11 mouse cellular contexts compared by ENCODE assay signal in genomic region chr5:134933281-134933680, GRCm38 (mm10). TPM values are rescaled to one million over a fixed set of nuclear protein-coding genes. Genes with fewer than 3 reads are reported as not detected.
DNase-seq lines count a peak whose midpoint lies in the region; ATAC-seq and TF ChIP-seq lines count a peak whose summit lies in the region.
"Had no signal": no experiment of that assay in that cellular context is flagged by ENCODE, and none has a peak within 500 bp of the region (broad histone marks: within the 10 kb centered on the region; RNA-seq: fewer than 3 reads in every experiment).

No protein-coding gene starts in this region.

- TF ChIP-seq CTCF in stomach, postnatal 0 days (IDR thresholded peaks at IDR 0.05; ENCODE audit: low read depth) = no peak

- peak overlapping the region; percentile 94; the same call in 1 of the 2 replicates for H3K4me2 ChIP-seq in midbrain, embryonic 12.5 days (replicated peaks)
- no peak overlapping the region for H3K4me2 ChIP-seq in midbrain, embryonic 11.5 days
- H3K4me2 ChIP-seq in intestine, embryonic 16.5 days (ENCODE audit: low read depth, low read length) = peak overlapping the region; percentile 85
- no peak overlapping the region for H3K4me2 ChIP-seq in stomach, postnatal 0 days (replicated peaks; ENCODE audit: low read depth)

- WGBS in midbrain, embryonic 12.5 days = 96% methylated on average over 8 of the region's 8 CpGs
- 93% methylated on average over 8 of the region's 8 CpGs for WGBS in midbrain, embryonic 11.5 days
- 93% methylated on average over 8 of the region's 8 CpGs for WGBS in intestine, embryonic 16.5 days
- 87% methylated on average over 8 of the region's 8 CpGs for WGBS in stomach, postnatal 0 days

- H3K9ac ChIP-seq in midbrain, embryonic 12.5 days (replicated peaks) = no peak overlapping the region
- no peak overlapping the region for H3K9ac ChIP-seq in midbrain, embryonic 11.5 days (ENCODE audit: low read length)
- H3K9ac ChIP-seq in intestine, embryonic 16.5 days (ENCODE audit: low read depth, low read length) = no peak overlapping the region
- H3K9ac ChIP-seq in stomach, postnatal 0 days (ENCODE audit: low read length) = 0 out of 2 replicates have a peak overlapping the region, but pooled peaks have one; percentile 80

- peak; percentile 9 for DNase-seq in cerebellum, adult 9-11 months
- no peak for DNase-seq in cerebellum, postnatal 4 days (ENCODE audit: low spot score in 2 of 2)
- DNase-seq in midbrain, embryonic 11.5 days (ENCODE audit: low spot score, missing footprints) = no peak
- no peak for DNase-seq in stomach, postnatal 0 days (ENCODE audit: low spot score)
- DNase-seq in gastrocnemius, postnatal 14 days = no peak

- TF ChIP-seq EP300 in stomach, postnatal 0 days (optimal IDR thresholded peaks at IDR 0.05) = no peak

- H3K27me3 ChIP-seq in midbrain, embryonic 12.5 days = no peaks in the 10 kb centered on the region
- no peaks in the 10 kb centered on the region for H3K27me3 ChIP-seq in midbrain, embryonic 11.5 days (ENCODE audit: control insufficient read depth, insufficient read depth, low read length)
- H3K27me3 ChIP-seq in intestine, embryonic 16.5 days (replicated peaks; ENCODE audit: control insufficient read depth, insufficient read depth, low read length) = no peaks in the 10 kb centered on the region
- no peaks in the 10 kb centered on the region for H3K27me3 ChIP-seq in stomach, postnatal 0 days (ENCODE audit: control insufficient read depth, insufficient read depth, low read length)

- ATAC-seq in midbrain, embryonic 12.5 days (ENCODE audit: low FRiP score, low read depth) = no peak
- no peak for ATAC-seq in midbrain, embryonic 11.5 days (ENCODE audit: low FRiP score)
- no peak for ATAC-seq in intestine, embryonic 16.5 days
- no peak for ATAC-seq in stomach, postnatal 0 days (ENCODE audit: low FRiP score, low TSS enrichment)
- ATAC-seq in megakaryocyte progenitor cell, adult 5-6 weeks (replicated peaks; ENCODE audit: poor library complexity) = no peak

- H3K36me3 ChIP-seq in midbrain, embryonic 12.5 days = no peaks in the 10 kb centered on the region
- no peaks in the 10 kb centered on the region for H3K36me3 ChIP-seq in midbrain, embryonic 11.5 days (ENCODE audit: control insufficient read depth, insufficient read depth, low read length)
- H3K36me3 ChIP-seq in intestine, embryonic 16.5 days (ENCODE audit: control insufficient read depth, insufficient read depth, low read length) = 0 out of 2 replicates have a peak, but pooled peaks cover 6% of the 10 kb centered on the region
- no peaks in the 10 kb centered on the region for H3K36me3 ChIP-seq in stomach, postnatal 0 days (ENCODE audit: control insufficient read depth, insufficient read depth, low read length)

- H3K27ac ChIP-seq in midbrain, embryonic 12.5 days (replicated peaks) = no peak overlapping the region
- H3K27ac ChIP-seq in midbrain, embryonic 11.5 days (ENCODE audit: low read depth, low read length) = no peak overlapping the region
- no peak overlapping the region for H3K27ac ChIP-seq in intestine, embryonic 16.5 days (ENCODE audit: low read length)
- H3K27ac ChIP-seq in stomach, postnatal 0 days (replicated peaks) = no peak overlapping the region

- intact Hi-C loops in gastrocnemius, postnatal 14 days (cut with DNase I; ENCODE audit: low total_unique reads) = no loop called here

- no peak overlapping the region for H3K4me3 ChIP-seq in midbrain, embryonic 12.5 days
- no peak overlapping the region for H3K4me3 ChIP-seq in midbrain, embryonic 11.5 days (ENCODE audit: low read depth, low read length)
- H3K4me3 ChIP-seq in intestine, embryonic 16.5 days (ENCODE audit: low read length) = no peak overlapping the region
- no peak overlapping the region for H3K4me3 ChIP-seq in stomach, postnatal 0 days (ENCODE audit: low read depth, low read length)

- H3K9me3 ChIP-seq in midbrain, embryonic 12.5 days = no peaks in the 10 kb centered on the region
- no peaks in the 10 kb centered on the region for H3K9me3 ChIP-seq in midbrain, embryonic 11.5 days (ENCODE audit: control insufficient read depth, low read length)
- H3K9me3 ChIP-seq in intestine, embryonic 16.5 days (ENCODE audit: control insufficient read depth, low read length) = no peaks in the 10 kb centered on the region
- H3K9me3 ChIP-seq in stomach, postnatal 0 days (ENCODE audit: control insufficient read depth, low read length) = no peaks in the 10 kb centered on the region

- H3K4me1 ChIP-seq in midbrain, embryonic 12.5 days = peaks cover 5% of the 10 kb centered on the region
- peaks cover 4% of the 10 kb centered on the region for H3K4me1 ChIP-seq in midbrain, embryonic 11.5 days (ENCODE audit: control insufficient read depth, insufficient read depth, low read length)
- peaks cover 5% of the 10 kb centered on the region for H3K4me1 ChIP-seq in intestine, embryonic 16.5 days (ENCODE audit: control insufficient read depth, insufficient read depth, low read length)
- H3K4me1 ChIP-seq in stomach, postnatal 0 days (replicated peaks; ENCODE audit: control insufficient read depth, insufficient read depth) = no peaks in the 10 kb centered on the region

RNA-seq across cellular contexts. Expression of gene Mettl27, which starts 1.1 kb away (rescaled TPM):
- 9.5 and 10.4 TPM in 2 replicates for polyA plus RNA-seq in midbrain, embryonic 12.5 days (2016; fragmentation: Nextera tagmentation; extraction: Ambion mirVana)
- polyA plus RNA-seq in midbrain, embryonic 11.5 days (2014; fragmentation: Nextera tagmentation; extraction: Ambion mirVana) = 9.1 and 9.2 TPM in 2 replicates
- polyA plus RNA-seq in intestine, embryonic 16.5 days (2015; fragmentation: Nextera tagmentation; extraction: Ambion mirVana) = 27.2 TPM in 2 replicates
- polyA plus RNA-seq in stomach, postnatal 0 days (2015; fragmentation: Nextera tagmentation; extraction: Ambion mirVana) = 9.4 and 10.2 TPM in 2 replicates
- total RNA-seq in megakaryocyte progenitor cell, adult 5-6 weeks (2015) = 1.9 and 3.9 TPM in 2 replicates
- total RNA-seq in megakaryocyte progenitor cell, adult 5-6 weeks (2017) = 0.92 and 3.4 TPM in 2 replicates
- 1 to 10 TPM; 4.9 to 6.2 TPM for total RNA-seq in gastrocnemius, postnatal 14 days (2021)

RNA-seq across cellular contexts. Expression of gene Cldn4, which starts 13.5 kb away (rescaled TPM):
- 0.98 and 2.0 TPM in 2 replicates for polyA plus RNA-seq in midbrain, embryonic 12.5 days (2016; fragmentation: Nextera tagmentation; extraction: Ambion mirVana)
- polyA plus RNA-seq in midbrain, embryonic 11.5 days (2014; fragmentation: Nextera tagmentation; extraction: Ambion mirVana) = 2.5 and 2.7 TPM in 2 replicates
- polyA plus RNA-seq in intestine, embryonic 16.5 days (2015; fragmentation: Nextera tagmentation; extraction: Ambion mirVana) = 48.7 and 54.2 TPM in 2 replicates
- polyA plus RNA-seq in stomach, postnatal 0 days (2015; fragmentation: Nextera tagmentation; extraction: Ambion mirVana) = 43.8 and 51.6 TPM in 2 replicates
- total RNA-seq in megakaryocyte progenitor cell, adult 5-6 weeks (2015) = not detected in 2 replicates
- not detected in 2 replicates for total RNA-seq in megakaryocyte progenitor cell, adult 5-6 weeks (2017)
- total RNA-seq in gastrocnemius, postnatal 14 days (2021) = not detected
- total RNA-seq: adrenal gland, adult 2 months; gastrocnemius, adult 18-20 months had no signal
- polyA plus RNA-seq: adrenal gland, adult 2 months had no signal

RNA-seq across cellular contexts. Expression of gene Cldn13, which starts 18.0 kb away (rescaled TPM):
- polyA plus RNA-seq in midbrain, embryonic 12.5 days (2016; fragmentation: Nextera tagmentation; extraction: Ambion mirVana) = 2.5 TPM in 2 replicates
- polyA plus RNA-seq in midbrain, embryonic 11.5 days (2014; fragmentation: Nextera tagmentation; extraction: Ambion mirVana) = 3.8 and 3.9 TPM in 2 replicates
- polyA plus RNA-seq in intestine, embryonic 16.5 days (2015; fragmentation: Nextera tagmentation; extraction: Ambion mirVana) = 2.1 and 6.4 TPM in 2 replicates
- polyA plus RNA-seq in stomach, postnatal 0 days (2015; fragmentation: Nextera tagmentation; extraction: Ambion mirVana) = 0.24 and 0.29 TPM in 2 replicates
- 17.0 and 19.0 TPM in 2 replicates for total RNA-seq in megakaryocyte progenitor cell, adult 5-6 weeks (2015)
- total RNA-seq in megakaryocyte progenitor cell, adult 5-6 weeks (2017) = 5.3 and 10.9 TPM in 2 replicates
- not detected for total RNA-seq in gastrocnemius, postnatal 14 days (2021)
- total RNA-seq: adrenal gland, adult 2 months; gastrocnemius, adult 18-20 months had no signal
- polyA plus RNA-seq: adrenal gland, adult 2 months had no signal

RNA-seq across cellular contexts. Expression of gene Tmem270, which starts 26.7 kb away (rescaled TPM):
- not detected in 2 replicates for polyA plus RNA-seq in midbrain, embryonic 12.5 days (2016; fragmentation: Nextera tagmentation; extraction: Ambion mirVana)
- polyA plus RNA-seq in midbrain, embryonic 11.5 days (2014; fragmentation: Nextera tagmentation; extraction: Ambion mirVana) = not detected in 2 replicates
- not detected in 2 replicates for polyA plus RNA-seq in intestine, embryonic 16.5 days (2015; fragmentation: Nextera tagmentation; extraction: Ambion mirVana)
- not detected in 2 replicates for polyA plus RNA-seq in stomach, postnatal 0 days (2015; fragmentation: Nextera tagmentation; extraction: Ambion mirVana)
- total RNA-seq in megakaryocyte progenitor cell, adult 5-6 weeks (2015) = not detected in 2 replicates
- not detected in 2 replicates for total RNA-seq in megakaryocyte progenitor cell, adult 5-6 weeks (2017)
- total RNA-seq in gastrocnemius, postnatal 14 days (2021) = not detected
- total RNA-seq: adrenal gland, adult 2 months; gastrocnemius, adult 18-20 months had no signal
- polyA plus RNA-seq: adrenal gland, adult 2 months; neural tube, embryonic 11.5 days had no signal

RNA-seq across cellular contexts. Expression of gene Cldn3, which starts 52.7 kb away (rescaled TPM):
- polyA plus RNA-seq in midbrain, embryonic 12.5 days (2016; fragmentation: Nextera tagmentation; extraction: Ambion mirVana) = 2.3 and 2.8 TPM in 2 replicates
- polyA plus RNA-seq in midbrain, embryonic 11.5 days (2014; fragmentation: Nextera tagmentation; extraction: Ambion mirVana) = 0.59 and 1.4 TPM in 2 replicates
- 187 and 217 TPM in 2 replicates for polyA plus RNA-seq in intestine, embryonic 16.5 days (2015; fragmentation: Nextera tagmentation; extraction: Ambion mirVana)
- polyA plus RNA-seq in stomach, postnatal 0 days (2015; fragmentation: Nextera tagmentation; extraction: Ambion mirVana) = 15.4 and 16.2 TPM in 2 replicates
- total RNA-seq in megakaryocyte progenitor cell, adult 5-6 weeks (2015) = not detected in 2 replicates
- not detected in 2 replicates for total RNA-seq in megakaryocyte progenitor cell, adult 5-6 weeks (2017)
- under 1 TPM in 1 of 2 experiments, not detected in 1; 0.27 TPM for total RNA-seq in gastrocnemius, postnatal 14 days (2021)

Comparison
In these comparisons a context has a peak if more than half of its experiments do, and no peak if none do; other contexts are left out.
1. H3K4me2 ChIP-seq: peak in midbrain, embryonic 12.5 days (single experiment) and intestine, embryonic 16.5 days (single experiment); none in midbrain, embryonic 11.5 days (single experiment) and stomach, postnatal 0 days (single experiment).
2. RNA of gene Cldn4, which starts 13.5 kb away (polyA plus RNA-seq): 48.7 to 54.2 TPM in intestine, embryonic 16.5 days and 43.8 to 51.6 TPM in stomach, postnatal 0 days; 2.5 to 2.7 TPM in midbrain, embryonic 11.5 days and 0.98 to 2.0 TPM in midbrain, embryonic 12.5 days; every median in the first group is over 10 times any median in the second.